Mouse (Mus musculus): ENCODE measurements at regions not wholly inside any gene's neighbourhood (a gene's known extent, or its start where the extent isn't known, plus 50 kb on each side); places are given as distances from the start of the nearest gene placed in this dataset.
A peak's percentile ranks its signal among the peaks of the same experiment; 100 is the strongest.

- DNase-seq (ENCODE audit: low read depth), result no peak
Observed at GRCm38 (mm10) chr15:86566111-86566510, 351.9 kb downstream of the Tbc1d22a start.

GRCm38 (mm10) chr15:86574311-86574710, 360.1 kb downstream of the Tbc1d22a start:
- DNase-seq (ENCODE audit: low read depth), result no peak

GRCm38 (mm10) chr15:86576666-86577065, 362.4 kb downstream of the Tbc1d22a start:
- no peak for DNase-seq (ENCODE audit: low read depth)

- DNase-seq (ENCODE audit: low read depth), result no peak
Observed at GRCm38 (mm10) chr15:86578689-86579088, 364.4 kb downstream of the Tbc1d22a start.

- no peak for DNase-seq (ENCODE audit: low read depth)
Observed at GRCm38 (mm10) chr15:86582240-86583090, 368.2 kb downstream of the Tbc1d22a start.

- DNase-seq (ENCODE audit: low read depth), result no peak
Observed at GRCm38 (mm10) chr15:86585716-86586115, 371.5 kb downstream of the Tbc1d22a start.

GRCm38 (mm10) chr15:86587209-86587608, 372.9 kb downstream of the Tbc1d22a start:
- peak; percentile 24 for DNase-seq (ENCODE audit: low read depth)

- DNase-seq (ENCODE audit: low read depth), result no peak
Observed at GRCm38 (mm10) chr15:86590033-86590432, 375.8 kb downstream of the Tbc1d22a start.

- no peak for DNase-seq (ENCODE audit: low read depth)
Observed at GRCm38 (mm10) chr15:86590896-86591295, 376.6 kb downstream of the Tbc1d22a start.

GRCm38 (mm10) chr15:86593404-86593803, 379.1 kb downstream of the Tbc1d22a start:
- no peak for DNase-seq (ENCODE audit: low read depth)

- no peak for DNase-seq (ENCODE audit: low read depth)
Observed at GRCm38 (mm10) chr15:86606411-86606810, 392.2 kb downstream of the Tbc1d22a start.

- no peak for DNase-seq (ENCODE audit: low read depth)
Observed at GRCm38 (mm10) chr15:86609692-86610091, 395.4 kb downstream of the Tbc1d22a start.

- no peak for DNase-seq (ENCODE audit: low read depth)
Observed at GRCm38 (mm10) chr15:86631376-86631775, 417.1 kb downstream of the Tbc1d22a start.

GRCm38 (mm10) chr15:86645244-86645643, 431.0 kb downstream of the Tbc1d22a start:
- no peak for DNase-seq (ENCODE audit: low read depth)

- no peak for DNase-seq (ENCODE audit: low read depth)
Observed at GRCm38 (mm10) chr15:86648131-86648530, 433.9 kb downstream of the Tbc1d22a start.

- no peak for DNase-seq (ENCODE audit: low read depth)
Observed at GRCm38 (mm10) chr15:86673096-86673520, 458.8 kb downstream of the Tbc1d22a start.

GRCm38 (mm10) chr15:86677016-86677415, 462.8 kb downstream of the Tbc1d22a start:
- DNase-seq (ENCODE audit: low read depth), result no peak

- no peak for DNase-seq (ENCODE audit: low read depth)
Observed at GRCm38 (mm10) chr15:86683081-86683480, 468.8 kb downstream of the Tbc1d22a start.

GRCm38 (mm10) chr15:86689694-86690093, 475.4 kb downstream of the Tbc1d22a start:
- DNase-seq (ENCODE audit: low read depth), result no peak

GRCm38 (mm10) chr15:86696806-86697205, 482.5 kb downstream of the Tbc1d22a start:
- DNase-seq (ENCODE audit: low read depth), result no peak

GRCm38 (mm10) chr15:86710429-86710828, 496.2 kb downstream of the Tbc1d22a start:
- DNase-seq (ENCODE audit: low read depth), result no peak

- no peak for DNase-seq (ENCODE audit: low read depth)
Observed at GRCm38 (mm10) chr15:86718376-86718775, 504.1 kb downstream of the Tbc1d22a start.

GRCm38 (mm10) chr15:86719088-86719487, 504.8 kb downstream of the Tbc1d22a start:
- no peak for DNase-seq (ENCODE audit: low read depth)

GRCm38 (mm10) chr15:86721131-86721530, 506.9 kb downstream of the Tbc1d22a start:
- no peak for DNase-seq (ENCODE audit: low read depth)
